Mouse (Mus musculus): ENCODE measurements around the gene Cmtm2a. TPM values are rescaled to one million over a fixed set of nuclear protein-coding genes. Genes with fewer than 3 reads are reported as not detected.
"Not testable (repeated sequence)": the region's sequence is repeated elsewhere in the genome, so short reads cannot be mapped to it uniquely, and the experiment has no call there.

Gene Cmtm2a
- under 1 TPM; 0.89 to 0.92 TPM for total RNA-seq (2021)
- long read RNA-seq, experiment 1, partial matches to known transcripts, result 0 of 1 reads
- long read RNA-seq, experiment 1, other reads (novel, unspliced or antisense), result 1 of 1 reads
- long read RNA-seq, experiment 2, partial matches to known transcripts, result 0 of 1 reads
- long read RNA-seq, experiment 2, other reads (novel, unspliced or antisense), result 1 of 1 reads

GRCm38 (mm10) chr8:104293081-104293480 is at the start of gene Cmtm2a:
Cmtm2a (minus strand) TSS chr8:104293181.
- peak in 1 of 2 experiments; percentile 22 for DNase-seq

GRCm38 (mm10) chr8:104342426-104342825 is 49.4 kb upstream of the Cmtm2a start:
- DNase-seq, result no peak

- DNase-seq, result no peak
Observed at GRCm38 (mm10) chr8:104341678-104342077, 48.7 kb upstream of the Cmtm2a start.

DNA sequence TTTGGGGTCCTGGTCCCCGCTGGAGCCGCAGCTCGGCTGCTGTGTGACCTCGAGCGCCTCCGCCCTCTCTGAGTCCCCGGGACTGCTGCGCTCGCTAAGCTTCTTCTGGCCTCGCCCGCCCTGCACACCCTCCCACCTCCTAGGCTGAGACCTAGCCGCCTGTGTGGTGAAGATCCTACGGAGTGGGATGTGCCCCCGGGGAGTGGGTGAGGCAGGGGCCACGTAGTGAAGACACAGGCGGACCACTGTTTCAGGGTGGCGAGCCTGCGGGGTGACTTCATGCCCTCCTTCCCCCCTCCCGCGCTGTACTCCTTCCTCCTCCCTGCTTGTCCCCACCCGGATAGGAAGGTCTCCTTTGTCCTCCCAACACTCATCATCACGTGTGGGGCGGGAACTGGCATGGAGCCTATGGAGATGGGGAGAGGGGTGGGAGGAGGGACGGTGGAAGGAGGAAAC is 48.2 kb upstream of the Cmtm2a start:
- DNase-seq, result peak; percentile 87 to 89

GRCm38 (mm10) chr8:104340233-104341105 is 47.5 kb upstream of the Cmtm2a start:
- peak; percentile 87 to 92 for DNase-seq

- DNase-seq, result no peak
Observed at GRCm38 (mm10) chr8:104339983-104340232, 46.9 kb upstream of the Cmtm2a start.

- peak; percentile 31 to 54 for DNase-seq
Observed at GRCm38 (mm10) chr8:104339229-104339982, 46.4 kb upstream of the Cmtm2a start, which contains the start of gene Cmtm3. Cmtm3 (plus strand) TSS chr8:104339410.

DNA sequence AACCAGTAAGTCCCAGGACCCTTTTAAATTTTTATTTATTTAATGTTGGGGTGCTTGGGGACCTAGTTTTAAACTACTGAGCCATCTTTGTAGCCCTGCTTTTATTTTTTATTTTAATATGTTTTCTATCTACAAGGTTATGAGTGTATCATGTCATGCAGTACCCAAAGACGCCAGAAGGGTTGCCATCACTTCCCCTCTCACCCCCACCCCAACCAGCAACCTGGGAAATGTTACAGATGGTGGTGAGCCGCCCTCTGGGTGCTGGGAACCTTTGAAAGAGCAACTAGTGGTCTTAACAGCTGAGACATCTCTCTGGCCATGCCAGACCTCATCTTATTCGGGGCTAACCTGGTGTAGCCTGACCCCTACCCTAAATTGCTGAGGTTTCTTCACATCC is 44.9 kb upstream of the Cmtm2a start:
- DNase-seq, result no peak

GRCm38 (mm10) chr8:104336806-104337205 is 43.8 kb upstream of the Cmtm2a start:
- no peak for DNase-seq

GRCm38 (mm10) chr8:104334196-104334595 is 41.2 kb upstream of the Cmtm2a start:
- DNase-seq, result no peak

- no peak for DNase-seq
Observed at GRCm38 (mm10) chr8:104333786-104334185, 40.8 kb upstream of the Cmtm2a start.

DNA sequence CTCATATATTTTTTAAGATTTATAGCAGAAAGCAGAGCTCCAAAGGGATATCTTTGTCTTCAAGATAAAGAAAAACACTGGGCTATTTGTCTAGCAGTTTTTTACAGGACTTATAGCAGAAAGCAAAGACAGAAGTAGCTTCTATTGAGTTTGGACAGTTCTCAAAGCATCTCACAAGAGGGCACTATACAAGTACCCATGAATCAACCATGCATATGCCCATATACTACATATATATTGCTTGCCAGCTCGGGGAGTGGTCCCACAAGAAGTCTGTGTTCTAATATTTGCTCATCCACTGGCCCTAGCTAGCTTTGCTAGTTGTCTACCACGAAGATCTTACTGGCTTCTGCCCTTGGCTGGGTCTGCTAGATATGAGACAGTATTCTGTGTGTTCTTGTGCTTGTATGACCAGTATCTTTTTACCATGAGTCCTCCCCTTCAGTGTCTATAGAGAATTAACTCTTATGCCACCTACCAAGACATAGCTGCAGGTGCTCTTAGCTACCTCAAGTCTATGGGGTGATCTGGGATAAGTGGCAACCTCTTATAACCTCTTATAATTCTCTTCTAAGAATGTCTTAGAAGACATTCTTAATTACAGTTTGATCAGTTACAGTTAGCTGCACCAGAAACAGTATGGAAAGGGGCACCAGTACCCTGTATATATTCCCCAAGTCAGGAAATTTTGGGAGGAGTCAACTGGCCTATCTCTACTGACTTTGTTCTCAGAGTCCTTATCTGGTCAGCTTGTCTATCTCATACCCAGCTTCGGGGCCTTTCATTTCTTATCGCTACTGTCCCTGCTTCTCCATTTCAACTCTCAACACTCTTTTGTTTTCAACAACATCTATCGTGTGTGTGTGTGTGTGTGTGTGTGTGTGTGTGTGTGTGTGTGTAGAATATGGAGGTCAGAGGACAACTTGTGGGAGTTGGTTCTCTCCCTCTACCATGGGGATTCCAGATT is 40.0 kb upstream of the Cmtm2a start:
- no peak for DNase-seq

DNA sequence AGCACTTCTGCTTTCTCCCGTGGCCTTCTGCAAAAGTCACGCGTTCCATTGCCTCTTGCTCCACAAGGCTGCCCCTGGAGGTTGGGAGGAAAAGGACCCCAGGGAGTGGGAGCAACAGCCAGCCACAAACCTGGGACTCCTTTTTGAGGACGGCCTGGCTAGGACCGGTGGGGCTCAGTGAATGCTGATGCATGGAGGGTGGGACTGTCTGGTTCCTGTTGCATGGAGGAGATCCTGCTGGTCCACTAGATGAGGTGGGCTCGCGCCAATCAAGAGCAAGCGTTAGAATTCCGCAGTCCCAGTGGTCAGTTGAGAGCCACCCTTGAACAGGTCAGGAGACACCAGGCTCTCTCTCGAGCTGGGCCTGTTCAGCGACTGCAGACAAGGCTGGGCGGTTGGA is 28.9 kb upstream of the Cmtm2a start, which contains the start of gene Cmtm2b:
Cmtm2b (plus strand) TSS at position 301 of the 400 bp plus-strand sequence.
- not testable (repeated sequence) for DNase-seq

DNA sequence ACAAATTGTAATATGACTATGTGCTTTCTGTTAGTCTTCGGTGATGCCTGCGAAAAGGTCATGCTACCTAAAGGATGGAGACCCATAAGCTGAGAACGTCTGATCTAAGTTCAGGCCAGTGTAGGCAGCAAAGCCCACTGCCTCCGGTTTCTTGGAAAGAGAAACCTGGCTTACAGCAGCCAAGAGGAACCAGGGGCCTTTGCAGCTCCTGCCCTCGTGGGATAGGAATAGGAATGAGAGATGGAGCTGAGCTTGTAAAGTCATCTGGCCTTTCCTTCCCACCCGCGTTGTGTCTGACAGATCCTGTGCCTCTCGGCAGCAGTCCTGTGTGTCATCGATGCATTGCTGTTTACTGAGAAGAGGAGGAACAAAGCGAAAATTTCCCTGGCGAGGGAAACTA is 28.3 kb upstream of the Cmtm2a start, which contains the start of gene Gm11020:
Gm11020 (plus strand) TSS at position 301 of the 400 bp plus-strand sequence.
- DNase-seq, result not testable (repeated sequence)

GRCm38 (mm10) chr8:104313311-104313710 is 20.3 kb upstream of the Cmtm2a start:
- DNase-seq, result peak in 1 of 2 experiments; percentile 31

DNA sequence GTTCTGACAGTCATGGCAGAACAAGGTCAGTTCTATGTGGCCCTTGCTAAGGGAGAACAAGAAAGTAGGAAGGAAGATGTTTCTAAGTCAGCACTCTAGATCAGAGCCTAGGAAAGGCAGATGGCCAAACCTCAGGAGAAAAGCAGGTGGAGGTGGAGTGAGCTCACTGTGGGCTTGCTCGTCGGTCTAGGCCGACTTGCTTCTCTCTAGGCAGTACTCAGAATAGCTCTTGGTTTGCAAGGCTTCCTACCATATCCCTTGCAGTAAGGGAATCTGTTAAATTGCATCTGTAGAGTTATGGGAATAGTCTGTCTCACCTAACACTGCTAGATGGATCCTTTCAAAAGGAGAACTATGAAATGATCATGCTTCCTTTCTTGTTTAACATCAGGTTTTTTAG is 19.0 kb upstream of the Cmtm2a start:
- not testable (repeated sequence) for DNase-seq

- DNase-seq, result peak; percentile 78 to 85
Observed at GRCm38 (mm10) chr8:104309441-104310155, 16.6 kb upstream of the Cmtm2a start, which contains the start of the genes Gm45711 and Cmtm1. Gm45711 (minus strand) TSS chr8:104310081. Cmtm1 (minus strand) TSS chr8:104310145.

GRCm38 (mm10) chr8:104308341-104308740 is 15.4 kb upstream of the Cmtm2a start:
- not testable (repeated sequence) for DNase-seq

- DNase-seq, result no peak
Observed at GRCm38 (mm10) chr8:104304962-104305361, 12.0 kb upstream of the Cmtm2a start.

DNA sequence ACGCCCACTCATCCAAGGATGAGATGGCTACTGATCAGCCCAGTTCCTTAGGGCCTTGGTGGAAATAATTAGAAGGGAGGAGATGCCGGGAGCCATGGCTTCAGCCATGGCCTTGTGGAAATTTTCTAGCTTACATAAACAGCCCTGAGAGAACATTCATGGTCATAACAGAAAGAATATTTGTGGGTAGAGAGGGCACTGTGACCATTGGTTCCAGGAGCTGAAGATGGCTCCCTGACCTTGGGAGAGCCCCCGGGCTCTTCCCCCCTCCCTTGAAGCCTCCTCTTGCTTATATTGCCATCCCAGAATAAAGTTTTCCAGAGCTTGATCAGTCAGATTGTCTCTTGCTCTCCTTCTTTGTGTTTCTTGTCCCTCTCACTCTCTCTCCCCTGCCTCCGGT is 9.6 kb upstream of the Cmtm2a start:
- DNase-seq, result peak in 1 of 2 experiments; percentile 22
